In the genomic region with DNA sequence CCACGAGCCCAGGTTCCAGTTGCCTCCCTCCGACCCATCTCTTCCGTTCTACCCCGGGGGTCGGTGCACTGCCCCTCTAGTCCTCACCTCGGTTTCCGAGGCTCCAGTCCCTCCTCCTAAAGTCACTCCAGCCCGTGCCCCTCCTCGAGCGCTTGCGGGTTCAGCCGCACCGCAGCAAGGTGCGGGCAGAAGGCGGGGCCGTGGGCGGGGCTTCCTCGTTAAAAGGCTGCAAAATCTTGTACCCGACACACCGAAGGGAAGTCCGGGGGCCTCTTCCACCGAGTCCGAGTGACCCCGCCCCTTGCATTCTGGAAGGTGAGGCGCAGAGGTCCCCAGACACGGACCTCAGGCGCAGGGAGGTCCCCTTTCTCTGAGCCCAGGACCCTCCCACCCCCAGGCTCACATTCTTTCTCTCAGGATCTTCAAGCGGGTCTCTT, we compare ENCODE assay signal across 9 mouse cellular contexts. TPM values are rescaled to one million over a fixed set of nuclear protein-coding genes. Genes with fewer than 3 reads are reported as not detected.
DNase-seq lines count a peak whose midpoint lies in the region; ATAC-seq and TF ChIP-seq lines count a peak whose summit lies in the region.
"Had no signal": no experiment of that assay in that cellular context is flagged by ENCODE, and none has a peak within 500 bp of the region (broad histone marks: within the 10 kb centered on the region; RNA-seq: fewer than 3 reads in every experiment).

Gene Klk8 (plus strand): TSS at position 245 of the 437 bp plus-strand sequence.

- no peak for DNase-seq in frontal cortex, adult 2 months (ENCODE audit: extremely low spot score in 1 of 2, low spot score in 1 of 2)
- DNase-seq in embryo, embryonic 10.5 days (ENCODE audit: low spot score), result peak; percentile 50
- no peak for DNase-seq in heart, postnatal 0 days (ENCODE audit: low spot score)
- peak; percentile 33 to 52 for DNase-seq in kidney, postnatal 25 days
- DNase-seq in lung, postnatal 25 days (ENCODE audit: low spot score), result peak; percentile 21
- no peak for DNase-seq in cerebellum, adult 11-12 months

- no peak within 1 kb of the TSS; the same call in 1 of the 2 replicates for H3K9ac ChIP-seq in heart, postnatal 0 days (replicated peaks; ENCODE audit: low read depth, low read length)
- H3K9ac ChIP-seq in stomach, embryonic 14.5 days (replicated peaks; ENCODE audit: low read depth, low read length), result no peak within 1 kb of the TSS; the same call in 1 of the 2 replicates

- no peaks in the 10 kb centered on the region for H3K9me3 ChIP-seq in heart, postnatal 0 days (replicated peaks; ENCODE audit: control insufficient read depth, low read length)
- no peaks in the 10 kb centered on the region for H3K9me3 ChIP-seq in stomach, embryonic 14.5 days (ENCODE audit: control insufficient read depth, low read depth, low read length)
- H3K9me3 ChIP-seq: G1E had no signal

- no peaks in the 10 kb centered on the region for H3K36me3 ChIP-seq in heart, postnatal 0 days (replicated peaks; ENCODE audit: control insufficient read depth, insufficient read depth, low read length)
- H3K36me3 ChIP-seq in stomach, embryonic 14.5 days (ENCODE audit: control insufficient read depth, insufficient read depth, low read length), result no peaks in the 10 kb centered on the region
- H3K36me3 ChIP-seq: G1E had no signal

- 1% methylated on average over 27 of the region's 28 CpGs for WGBS in heart, postnatal 0 days
- WGBS in stomach, embryonic 14.5 days, result under 1% methylated on average over 28 of the region's 28 CpGs

- no peak for TF ChIP-seq CTCF in heart, postnatal 0 days (IDR thresholded peaks at IDR 0.05; ENCODE audit: low read depth)

- peaks cover 12% of the 10 kb centered on the region for H3K4me1 ChIP-seq in heart, postnatal 0 days (ENCODE audit: control insufficient read depth, insufficient read depth)
- H3K4me1 ChIP-seq in stomach, embryonic 14.5 days (ENCODE audit: control insufficient read depth, insufficient read depth, low read length), result peaks cover 4% of the 10 kb centered on the region; the same call in 1 of the 2 replicates

- H3K27me3 ChIP-seq in heart, postnatal 0 days (ENCODE audit: control insufficient read depth, insufficient read depth, low read length), result peaks cover 10% of the 10 kb centered on the region; the same call in 1 of the 2 replicates
- 0 out of 2 replicates have a peak, but pooled peaks cover 3% of the 10 kb centered on the region for H3K27me3 ChIP-seq in stomach, embryonic 14.5 days (ENCODE audit: control insufficient read depth, insufficient read depth, low read length)

- no peak for TF ChIP-seq EP300 in heart, postnatal 0 days (IDR thresholded peaks at IDR 0.05; ENCODE audit: low read depth)

- H3K4me3 ChIP-seq in heart, postnatal 0 days (ENCODE audit: low read depth, low read length), result peak within 1 kb of the TSS; percentile 57
- peak within 1 kb of the TSS; percentile 49 for H3K4me3 ChIP-seq in stomach, embryonic 14.5 days (ENCODE audit: low read depth, low read length)

- H3K4me2 ChIP-seq in heart, postnatal 0 days (ENCODE audit: low read depth, low read length), result peak within 1 kb of the TSS; percentile 69
- peak within 1 kb of the TSS; percentile 83 for H3K4me2 ChIP-seq in stomach, embryonic 14.5 days (replicated peaks; ENCODE audit: low read depth, low read length)

- peak; percentile 34; the same call in 1 of the 2 replicates for ATAC-seq in frontal cortex, adult (ENCODE audit: low TSS enrichment)
- ATAC-seq in heart, postnatal 0 days (ENCODE audit: insufficient read depth, low read depth), result no peak
- peak; percentile 33 for ATAC-seq in stomach, embryonic 14.5 days (ENCODE audit: insufficient number of reproducible peaks, insufficient read depth, low FRiP score, low read depth)

- no peak within 1 kb of the TSS for H3K27ac ChIP-seq in heart, postnatal 0 days (ENCODE audit: low read depth)
- no peak within 1 kb of the TSS for H3K27ac ChIP-seq in stomach, embryonic 14.5 days (ENCODE audit: low read length)

RNA-seq across cellular contexts. Expression of gene Klk8, which starts in this region (rescaled TPM):
- 3.8 TPM in 2 replicates for polyA plus RNA-seq in frontal cortex, adult 2 months (2012; rRNA removed)
- 9.3 and 40.6 TPM in 2 replicates for total RNA-seq in heart, postnatal 0 days (2014; rRNA removed; ENCODE audit: low replicate concordance)
- 16.4 and 17.0 TPM in 2 replicates for polyA plus RNA-seq in heart, postnatal 0 days (2015; fragmentation: Nextera tagmentation; extraction: Ambion mirVana)
- polyA plus RNA-seq in stomach, embryonic 14.5 days (2014; fragmentation: Nextera tagmentation; extraction: Ambion mirVana), result 28.5 and 39.0 TPM in 2 replicates
- total RNA-seq: G1E had no signal
- polyA plus RNA-seq: G1E had no signal

Comparison
In these comparisons a context has a peak if more than half of its experiments do, and no peak if none do; other contexts are left out.
1. DNase-seq: peak in embryo, embryonic 10.5 days (single experiment), kidney, postnatal 25 days (2 of 2) and lung, postnatal 25 days (single experiment); none in frontal cortex, adult 2 months (0 of 2), heart, postnatal 0 days (single experiment) and cerebellum, adult 11-12 months (single experiment).